Comparison of ENCODE assay signal across 9 mouse cellular contexts in genomic region chr9:103230151-103230951, GRCm38 (mm10). TPM values are rescaled to one million over a fixed set of nuclear protein-coding genes. Genes with fewer than 3 reads are reported as not detected.
DNase-seq lines count a peak whose midpoint lies in the region; ATAC-seq and TF ChIP-seq lines count a peak whose summit lies in the region.
"Had no signal": no experiment of that assay in that cellular context is flagged by ENCODE, and none has a peak within 500 bp of the region (broad histone marks: within the 10 kb centered on the region; RNA-seq: fewer than 3 reads in every experiment).

Gm20425 (minus strand) TSS chr9:103230307.
Trf (minus strand) TSS chr9:103230444.

- WGBS in thymus, adult 2 months, result 6% methylated on average over 29 of the region's 29 CpGs
- 49% methylated on average over 29 of the region's 29 CpGs for WGBS in embryonic facial prominence, embryonic 15.5 days
- WGBS in heart, embryonic 16.5 days, result 34% methylated on average over 29 of the region's 29 CpGs
- 22% methylated on average over 29 of the region's 29 CpGs for WGBS in liver, embryonic 11.5 days
- WGBS in midbrain, postnatal 0 days, result 60% methylated on average over 29 of the region's 29 CpGs

- no peak for ATAC-seq in embryonic facial prominence, embryonic 15.5 days (ENCODE audit: insufficient number of reproducible peaks, low FRiP score, low TSS enrichment, low read depth)
- ATAC-seq in heart, embryonic 16.5 days (replicated peaks; ENCODE audit: extremely low read depth, insufficient read depth, low FRiP score), result peak; percentile 52
- peak; percentile 71 for ATAC-seq in liver, embryonic 11.5 days (replicated peaks; ENCODE audit: low FRiP score)
- peak; percentile 64 for ATAC-seq in midbrain, postnatal 0 days (ENCODE audit: low FRiP score)

- H3K4me3 ChIP-seq in thymus, adult 2 months (ENCODE audit: control insufficient read depth, insufficient read depth, low read length), result peak within 1 kb of the TSS; percentile 28
- H3K4me3 ChIP-seq in embryonic facial prominence, embryonic 15.5 days (replicated peaks), result no peak within 1 kb of the TSS; the same call in 1 of the 2 replicates
- peak within 1 kb of the TSS; percentile 35 for H3K4me3 ChIP-seq in heart, embryonic 16.5 days (ENCODE audit: low read length)
- H3K4me3 ChIP-seq in liver, embryonic 11.5 days (ENCODE audit: low read depth, low read length), result peak within 1 kb of the TSS; percentile 44
- H3K4me3 ChIP-seq in midbrain, postnatal 0 days (ENCODE audit: low read depth, low read length), result no peak within 1 kb of the TSS

- H3K9ac ChIP-seq in embryonic facial prominence, embryonic 15.5 days, result no peak within 1 kb of the TSS
- H3K9ac ChIP-seq in heart, embryonic 16.5 days (ENCODE audit: low read length), result peak within 1 kb of the TSS; percentile 60
- peak within 1 kb of the TSS; percentile 56 for H3K9ac ChIP-seq in liver, embryonic 11.5 days (ENCODE audit: low read depth, low read length)
- 0 out of 2 replicates have a peak within 1 kb of the TSS, but pooled peaks have one; percentile 29 for H3K9ac ChIP-seq in midbrain, postnatal 0 days (replicated peaks; ENCODE audit: low read length, poor library complexity, severe bottlenecking)

- peaks cover 27% of the 10 kb centered on the region for H3K4me1 ChIP-seq in thymus, adult 2 months (replicated peaks; ENCODE audit: control insufficient read depth, insufficient read depth, low read length)
- H3K4me1 ChIP-seq in embryonic facial prominence, embryonic 15.5 days, result peaks cover 16% of the 10 kb centered on the region; the same call in 1 of the 2 replicates
- peaks cover 6% of the 10 kb centered on the region for H3K4me1 ChIP-seq in heart, embryonic 16.5 days (ENCODE audit: control insufficient read depth, insufficient read depth, low read length)
- H3K4me1 ChIP-seq in liver, embryonic 11.5 days (replicated peaks; ENCODE audit: control insufficient read depth, insufficient read depth, low read length), result peaks cover 11% of the 10 kb centered on the region
- no peaks in the 10 kb centered on the region for H3K4me1 ChIP-seq in midbrain, postnatal 0 days (ENCODE audit: insufficient read depth, low read length)

- no peak within 1 kb of the TSS for H3K27ac ChIP-seq in thymus, adult 2 months (ENCODE audit: control insufficient read depth, insufficient read depth, low read length)
- H3K27ac ChIP-seq in embryonic facial prominence, embryonic 15.5 days (replicated peaks), result peak within 1 kb of the TSS; percentile 28; the same call in 1 of the 2 replicates
- H3K27ac ChIP-seq in heart, embryonic 16.5 days (ENCODE audit: low read length), result peak within 1 kb of the TSS; percentile 71
- H3K27ac ChIP-seq in liver, embryonic 11.5 days (ENCODE audit: low read depth, low read length), result peak within 1 kb of the TSS; percentile 66
- peak within 1 kb of the TSS; percentile 47; the same call in 1 of the 2 replicates for H3K27ac ChIP-seq in midbrain, postnatal 0 days (ENCODE audit: low read depth, low read length)

- H3K27me3 ChIP-seq in thymus, adult 2 months (ENCODE audit: control insufficient read depth, insufficient read depth, low read length), result no peaks in the 10 kb centered on the region
- no peaks in the 10 kb centered on the region for H3K27me3 ChIP-seq in embryonic facial prominence, embryonic 15.5 days
- no peaks in the 10 kb centered on the region for H3K27me3 ChIP-seq in heart, embryonic 16.5 days (ENCODE audit: control insufficient read depth, insufficient read depth, low read length)
- no peaks in the 10 kb centered on the region for H3K27me3 ChIP-seq in liver, embryonic 11.5 days (replicated peaks; ENCODE audit: control insufficient read depth, insufficient read depth, low read length)
- H3K27me3 ChIP-seq in midbrain, postnatal 0 days (ENCODE audit: insufficient read depth, low read length), result no peaks in the 10 kb centered on the region

- H3K36me3 ChIP-seq in thymus, adult 2 months (ENCODE audit: control insufficient read depth, insufficient read depth, low read length), result no peaks in the 10 kb centered on the region
- H3K36me3 ChIP-seq in embryonic facial prominence, embryonic 15.5 days, result no peaks in the 10 kb centered on the region
- no peaks in the 10 kb centered on the region for H3K36me3 ChIP-seq in heart, embryonic 16.5 days (ENCODE audit: control insufficient read depth, insufficient read depth)
- H3K36me3 ChIP-seq in liver, embryonic 11.5 days (ENCODE audit: control insufficient read depth, insufficient read depth, low read length), result no peaks in the 10 kb centered on the region
- no peaks in the 10 kb centered on the region for H3K36me3 ChIP-seq in midbrain, postnatal 0 days (ENCODE audit: insufficient read depth, low read length)
- H3K36me3 ChIP-seq: G1E had no signal

- peak; percentile 18 for DNase-seq in thymus, adult 2 months
- DNase-seq in thymus, adult 18-20 months, result no peak
- DNase-seq in kidney, postnatal 14 days, result peak; percentile 62
- DNase-seq in liver, embryonic 11.5 days (ENCODE audit: low spot score), result peak; percentile 63
- DNase-seq in midbrain, postnatal 0 days (ENCODE audit: low spot score), result peak; percentile 55
- peak; percentile 86 for DNase-seq in telencephalon, adult 2 months (ENCODE audit: low read depth, low spot score)

- no peaks in the 10 kb centered on the region for H3K9me3 ChIP-seq in embryonic facial prominence, embryonic 15.5 days (replicated peaks)
- no peaks in the 10 kb centered on the region for H3K9me3 ChIP-seq in heart, embryonic 16.5 days (replicated peaks; ENCODE audit: control insufficient read depth, low read length)
- no peaks in the 10 kb centered on the region for H3K9me3 ChIP-seq in liver, embryonic 11.5 days (ENCODE audit: control insufficient read depth, low read length)
- no peaks in the 10 kb centered on the region for H3K9me3 ChIP-seq in midbrain, postnatal 0 days (ENCODE audit: low read length)
- H3K9me3 ChIP-seq: G1E had no signal

- peak within 1 kb of the TSS; percentile 34 for H3K4me2 ChIP-seq in embryonic facial prominence, embryonic 15.5 days (replicated peaks)
- H3K4me2 ChIP-seq in heart, embryonic 16.5 days (ENCODE audit: low read depth, low read length), result peak within 1 kb of the TSS; percentile 57
- H3K4me2 ChIP-seq in liver, embryonic 11.5 days, result peak within 1 kb of the TSS; percentile 54
- H3K4me2 ChIP-seq in midbrain, postnatal 0 days (ENCODE audit: low read depth, low read length, poor library complexity, severe bottlenecking), result peak within 1 kb of the TSS; percentile 39

- TF ChIP-seq POLR2A in thymus, adult 2 months (IDR thresholded peaks at IDR 0.05; ENCODE audit: control insufficient read depth, extremely low read depth, insufficient read depth, low read length, poor library complexity), result no peak

- no peak for TF ChIP-seq CTCF in thymus, adult 2 months (IDR thresholded peaks at IDR 0.05; ENCODE audit: borderline replicate concordance, control insufficient read depth, extremely low read depth, insufficient read depth, low read length, poor library complexity)
- TF ChIP-seq CTCF in midbrain, postnatal 0 days (IDR thresholded peaks at IDR 0.05), result no peak

RNA-seq across cellular contexts. Expression of gene Gm20425, which starts in this region (rescaled TPM):
- not detected in 2 replicates for polyA plus RNA-seq in thymus, adult 2 months (2012; rRNA removed)
- polyA plus RNA-seq in embryonic facial prominence, embryonic 15.5 days (2015; fragmentation: Nextera tagmentation; extraction: Ambion mirVana), result 0.69 and 1.4 TPM in 2 replicates
- polyA plus RNA-seq in heart, embryonic 16.5 days (2015; fragmentation: Nextera tagmentation; extraction: Ambion mirVana), result 4.4 TPM in 1 of 2 replicates, not detected in the other
- polyA plus RNA-seq in liver, embryonic 11.5 days (2014; fragmentation: Nextera tagmentation; extraction: Ambion mirVana), result not detected in 2 replicates
- 3.0 TPM in 1 of 2 replicates, not detected in the other for total RNA-seq in midbrain, postnatal 0 days (2014; rRNA removed)
- 2.1 and 4.5 TPM in 2 replicates for polyA plus RNA-seq in midbrain, postnatal 0 days (2015; fragmentation: Nextera tagmentation; extraction: Ambion mirVana)
- total RNA-seq: G1E had no signal
- polyA plus RNA-seq: G1E had no signal

RNA-seq across cellular contexts. Expression of gene Trf, which starts in this region (rescaled TPM):
- polyA plus RNA-seq in thymus, adult 2 months (2012; rRNA removed), result 149 and 198 TPM in 2 replicates
- polyA plus RNA-seq in embryonic facial prominence, embryonic 15.5 days (2015; fragmentation: Nextera tagmentation; extraction: Ambion mirVana), result 31.2 and 34.5 TPM in 2 replicates
- 52.4 and 64.3 TPM in 2 replicates for polyA plus RNA-seq in heart, embryonic 16.5 days (2015; fragmentation: Nextera tagmentation; extraction: Ambion mirVana)
- 2,446 and 2,726 TPM in 2 replicates for polyA plus RNA-seq in liver, embryonic 11.5 days (2014; fragmentation: Nextera tagmentation; extraction: Ambion mirVana)
- 14.2 and 29.9 TPM in 2 replicates for total RNA-seq in midbrain, postnatal 0 days (2014; rRNA removed)
- 22.5 and 22.7 TPM in 2 replicates for polyA plus RNA-seq in midbrain, postnatal 0 days (2015; fragmentation: Nextera tagmentation; extraction: Ambion mirVana)

Comparison
In these comparisons a context has a peak if more than half of its experiments do, and no peak if none do; other contexts are left out.
1. RNA of gene Trf (polyA plus RNA-seq): 2,446 to 2,726 TPM in liver, embryonic 11.5 days; 149 to 198 TPM in thymus, adult 2 months, 52.4 to 64.3 TPM in heart, embryonic 16.5 days, 31.2 to 34.5 TPM in embryonic facial prominence, embryonic 15.5 days and 22.5 to 22.7 TPM in midbrain, postnatal 0 days; every median in the first group is over 10 times any median in the second.
2. DNase-seq: peak in thymus, adult 2 months (single experiment), kidney, postnatal 14 days (single experiment), liver, embryonic 11.5 days (single experiment), midbrain, postnatal 0 days (single experiment) and telencephalon, adult 2 months (single experiment); none in thymus, adult 18-20 months (0 of 2).
3. H3K4me3 ChIP-seq: peak in thymus, adult 2 months (single experiment), heart, embryonic 16.5 days (single experiment) and liver, embryonic 11.5 days (single experiment); none in embryonic facial prominence, embryonic 15.5 days (single experiment) and midbrain, postnatal 0 days (single experiment).
4. Peak in every context shown above with its lines, with median percentiles within 50 percentile points of each other: H3K4me2 ChIP-seq.